Mouse (Mus musculus): ENCODE measurements around the gene Pcp4l1.

DNA sequence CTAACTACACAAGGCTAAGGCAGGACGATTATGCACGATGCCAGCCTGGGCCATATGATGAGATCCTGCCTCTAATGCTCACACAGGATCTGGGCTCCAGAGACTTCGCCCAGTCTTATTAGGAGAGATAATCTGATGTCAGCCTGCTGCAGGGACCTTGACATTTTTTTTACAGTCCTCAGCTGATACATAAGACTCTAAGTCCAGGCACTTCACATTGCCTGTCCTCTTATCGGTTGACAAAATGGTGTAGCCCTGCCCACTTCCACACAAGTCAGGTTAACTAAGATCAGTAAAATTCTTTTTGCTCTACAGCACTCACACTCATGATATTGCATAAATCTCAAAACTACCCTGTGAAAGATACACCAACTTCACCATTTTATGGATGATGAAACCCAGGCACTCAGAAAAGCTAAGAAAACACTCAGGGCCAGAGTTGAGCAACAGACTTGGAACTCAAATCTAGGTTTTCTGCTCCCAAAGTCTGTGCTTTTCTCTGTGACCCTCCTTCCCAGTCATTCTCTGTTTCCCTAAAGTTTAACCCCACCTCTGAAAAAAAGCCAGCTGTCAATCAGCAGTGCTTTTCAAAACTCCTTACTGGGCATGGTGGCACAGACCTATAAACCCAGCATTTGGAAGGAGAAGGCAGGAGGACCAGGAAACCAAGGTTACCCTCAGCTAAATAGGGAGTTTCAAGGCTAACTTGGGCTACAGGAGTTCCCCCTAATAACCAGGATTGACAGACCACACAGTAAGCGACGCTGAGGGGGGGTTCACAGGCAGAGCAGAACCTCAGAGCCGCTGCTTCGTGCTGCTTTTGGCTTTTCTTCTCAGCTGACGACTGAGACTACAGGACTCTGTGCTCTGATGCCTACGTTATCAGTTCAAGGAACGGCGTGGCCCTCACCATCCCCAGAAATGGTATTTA is 37.0 kb upstream of the Pcp4l1 start:
- TF ChIP-seq POLR2A (IDR thresholded peaks at IDR 0.05; ENCODE audit: borderline replicate concordance, extremely low read depth, low read depth, low read length), result no peak
- TF ChIP-seq CTCF (IDR thresholded peaks at IDR 0.05; ENCODE audit: insufficient read depth, low read length), result no peak

All from lung, adult 2 months (tissue).